Mouse (Mus musculus) lung, postnatal 0 days (tissue): Measurements from ENCODE around the gene Slc23a2.

Source experiments
- CTCF ChIP-seq: IDR thresholded peaks from 2 replicates; pipeline ENCODE4 v1.5.1; 2016; ENCODE audit warnings: antibody characterized with exemption, mild to moderate bottlenecking
- EP300 ChIP-seq: IDR thresholded peaks from 2 replicates; pipeline ENCODE4 v1.6.1; 2016; ENCODE audit warnings: antibody characterized with exemption, mild to moderate bottlenecking, control low read depth

DNA sequence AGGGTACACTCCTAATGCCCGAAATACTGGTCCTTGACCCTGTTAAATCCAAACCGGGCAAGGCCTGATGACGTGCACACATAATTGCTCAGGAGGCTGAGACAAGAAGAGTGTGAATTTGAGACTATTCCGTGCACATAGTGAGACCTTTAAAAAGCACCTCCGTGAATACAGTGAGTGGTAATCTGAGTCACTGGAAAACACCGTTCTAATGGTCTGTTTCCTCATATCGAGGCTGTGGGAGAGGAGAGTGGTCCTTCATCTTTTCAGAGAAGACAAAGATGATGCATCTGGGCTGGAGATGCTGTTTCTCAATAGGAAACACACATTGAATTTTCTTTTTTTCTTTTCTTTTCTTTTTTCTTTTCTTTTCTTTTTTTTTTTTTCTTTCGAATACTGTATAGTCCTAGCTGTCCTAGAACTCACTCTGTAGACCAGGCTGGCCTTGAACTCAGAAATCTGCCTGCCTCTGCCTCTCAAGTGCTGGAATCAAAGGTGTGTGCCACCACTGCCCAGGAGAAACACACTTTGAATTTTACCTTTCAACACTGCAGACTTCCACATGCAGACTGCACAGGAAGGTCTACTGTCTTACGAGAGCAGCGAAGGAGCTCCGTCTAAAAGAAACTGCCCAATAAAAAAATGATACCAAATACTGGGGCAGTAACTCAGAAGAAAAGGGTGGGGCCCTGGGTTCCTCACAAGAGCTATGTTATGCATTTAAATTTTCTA is 113.4 kb downstream of the Slc23a2 start:
- TF ChIP-seq CTCF (no peak), EP300 (no peak)
